Mouse (Mus musculus): ENCODE measurements around the gene Tas1r2.
A peak's percentile ranks its signal among the peaks of the same experiment; 100 is the strongest.

Tas1r2 gene

DNA sequence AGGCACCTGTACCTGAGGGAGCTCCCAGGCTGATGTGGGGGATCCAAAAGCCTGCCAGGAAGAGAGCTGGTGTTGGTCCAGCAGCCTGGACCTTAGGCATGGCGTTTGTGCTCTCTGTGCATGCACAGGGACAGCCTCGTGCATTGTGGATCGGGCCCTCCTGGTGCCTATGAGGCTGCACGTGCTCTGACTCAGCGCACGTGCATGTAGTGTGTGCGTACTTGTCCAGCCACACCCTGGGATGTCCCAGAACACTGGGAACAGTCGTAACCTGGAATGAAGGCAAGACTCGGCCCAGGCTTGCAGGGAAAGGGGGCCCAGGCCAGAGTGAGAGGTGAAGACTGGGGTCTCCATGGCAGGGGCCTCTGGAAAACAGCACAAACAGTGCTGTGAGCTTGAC, 15.5 kb upstream of the Tas1r2 start:
- DNase-seq (ENCODE audit: low read depth in 2 of 2, low spot score in 2 of 2) = no peak

DNA sequence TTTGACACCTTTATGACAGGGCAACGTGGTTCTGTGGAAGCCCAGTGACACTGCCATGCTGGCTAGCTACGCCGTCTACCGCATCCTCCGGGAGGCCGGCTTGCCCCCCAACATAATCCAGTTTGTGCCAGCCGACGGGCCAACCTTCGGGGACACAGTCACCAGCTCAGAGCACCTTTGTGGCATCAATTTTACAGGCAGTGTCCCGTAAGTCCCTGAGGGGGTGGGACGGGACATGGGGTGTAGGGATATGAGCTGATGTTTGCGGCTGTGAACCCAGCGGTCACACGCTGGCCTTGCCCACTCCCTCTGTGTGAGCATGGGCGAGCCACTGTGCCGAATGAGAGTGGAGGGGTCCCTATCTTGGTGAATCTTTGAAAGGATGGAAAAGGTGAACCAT, 15.0 kb upstream of the Tas1r2 start:
- DNase-seq (ENCODE audit: low read depth in 2 of 2, low spot score in 2 of 2) = no peak

DNA sequence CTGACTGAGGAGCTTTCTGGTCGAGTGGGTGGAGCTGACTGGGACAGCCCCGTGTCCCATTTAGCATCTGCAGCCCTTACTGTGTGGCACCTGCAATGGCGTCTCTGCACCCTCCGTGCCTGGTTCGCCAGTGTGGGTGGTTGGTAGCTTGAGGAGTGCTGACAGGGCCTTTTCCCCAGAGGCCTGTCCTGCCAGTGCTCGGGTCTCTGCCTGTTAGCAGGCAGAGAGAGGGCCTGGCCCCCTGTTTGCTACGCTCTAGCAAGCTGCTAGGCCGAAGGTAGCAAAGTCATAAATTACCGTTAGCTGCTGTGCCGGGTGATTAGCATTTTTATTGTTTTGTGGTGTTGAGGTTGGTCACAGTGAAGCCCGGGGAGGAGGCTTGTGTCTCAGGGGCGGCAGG, 13.5 kb upstream of the Tas1r2 start:
- DNase-seq (ENCODE audit: low read depth in 2 of 2, low spot score in 2 of 2) = no peak

DNA sequence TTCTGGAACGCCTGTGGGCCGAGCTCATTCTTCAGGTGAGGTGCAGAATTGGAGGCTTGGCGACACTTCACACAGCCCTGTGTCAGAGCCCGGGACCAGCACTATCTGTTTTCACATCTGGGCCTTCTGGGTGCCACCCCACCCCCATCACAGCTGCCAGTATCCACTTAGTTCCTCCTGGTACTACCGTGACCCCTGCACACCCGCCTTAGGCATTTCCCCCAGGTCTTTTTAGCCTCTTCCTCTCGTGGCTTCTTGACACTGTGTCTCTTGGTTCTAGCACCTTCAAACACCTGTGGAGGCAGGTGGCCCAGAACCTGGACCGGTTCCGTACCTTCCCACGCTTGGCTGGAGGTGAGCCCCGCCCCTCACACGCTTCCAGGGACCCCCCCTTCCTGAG, 13.0 kb upstream of the Tas1r2 start:
- no peak for DNase-seq (ENCODE audit: low read depth in 2 of 2, low spot score in 2 of 2)

DNA sequence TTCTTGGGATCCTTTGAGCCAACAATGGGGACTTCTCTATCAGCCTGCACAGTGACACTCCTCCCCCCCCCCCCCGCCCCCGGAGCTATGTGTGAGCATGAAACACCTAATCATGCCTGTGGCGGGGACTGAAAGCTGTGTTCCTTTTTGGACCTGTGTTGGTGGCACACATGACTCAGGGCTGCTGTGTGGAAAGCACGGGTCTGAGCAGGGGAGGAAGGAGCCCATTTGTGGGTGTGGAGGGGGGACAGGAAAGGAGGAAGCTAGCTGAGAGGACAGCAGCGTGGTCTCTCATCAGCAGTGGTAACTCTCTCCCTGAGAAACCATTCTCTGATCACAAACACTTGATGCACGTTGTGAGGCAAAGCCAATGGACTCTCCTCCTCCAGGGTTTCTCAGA, 12.6 kb upstream of the Tas1r2 start:
- DNase-seq (ENCODE audit: low read depth in 2 of 2, low spot score in 2 of 2) = no peak

DNA sequence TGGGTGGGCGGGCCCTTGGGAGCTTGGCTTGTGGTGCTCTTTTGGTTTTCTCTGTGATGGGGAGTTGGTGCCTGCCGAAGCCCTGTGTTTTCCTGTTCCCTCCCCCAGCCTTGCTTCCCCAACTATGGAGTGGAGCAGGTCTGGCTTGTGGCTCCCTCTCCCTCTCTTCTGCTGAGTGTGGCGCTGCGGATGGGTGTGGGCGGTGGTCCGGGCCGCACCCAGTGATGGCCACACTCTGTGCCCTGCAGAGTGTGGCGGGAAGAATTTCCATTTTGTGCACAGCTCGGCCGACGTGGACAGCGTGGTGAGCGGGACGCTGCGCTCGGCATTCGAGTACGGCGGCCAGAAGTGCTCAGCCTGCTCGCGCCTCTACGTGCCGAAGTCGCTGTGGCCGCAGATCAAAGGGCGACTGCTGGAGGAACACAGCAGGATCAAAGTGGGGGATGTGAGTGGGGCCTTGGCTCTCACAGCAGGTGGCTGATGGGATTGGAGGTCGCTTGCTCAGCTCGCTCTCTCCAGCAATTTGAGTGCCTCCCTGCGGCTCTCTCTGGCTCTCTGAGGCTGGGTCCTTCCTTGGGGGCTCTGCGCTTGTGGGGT, 11.4 kb upstream of the Tas1r2 start:
- DNase-seq (ENCODE audit: low read depth in 2 of 2, low spot score in 2 of 2) = no peak

- peak; percentile 51 to 62 for DNase-seq (ENCODE audit: low read depth in 2 of 2, low spot score in 2 of 2)
These were observed 9.4 kb upstream of the Tas1r2 start for GRCm38 (mm10) chr4:139643972-139644371.

DNA sequence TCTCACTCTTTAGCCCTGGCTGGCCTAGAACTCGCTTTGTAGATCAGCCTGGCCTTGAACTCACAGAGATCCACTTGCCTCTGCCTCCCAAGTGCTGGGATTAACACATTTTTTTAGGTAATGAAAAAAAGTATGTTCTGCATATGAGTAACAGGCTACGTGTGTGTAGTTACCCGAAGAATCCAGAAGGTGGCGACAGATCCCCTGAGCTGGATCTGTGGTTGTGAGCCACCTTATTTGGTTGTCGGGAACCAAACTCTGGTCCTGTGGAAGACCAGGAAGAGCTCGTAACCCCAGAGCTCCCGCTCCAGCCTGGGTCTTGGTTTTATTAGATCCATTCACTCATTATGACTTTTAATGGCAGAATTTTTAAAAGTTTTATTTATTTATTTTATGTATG, 6.4 kb upstream of the Tas1r2 start:
- DNase-seq (ENCODE audit: low read depth in 2 of 2, low spot score in 2 of 2) = no peak

DNA sequence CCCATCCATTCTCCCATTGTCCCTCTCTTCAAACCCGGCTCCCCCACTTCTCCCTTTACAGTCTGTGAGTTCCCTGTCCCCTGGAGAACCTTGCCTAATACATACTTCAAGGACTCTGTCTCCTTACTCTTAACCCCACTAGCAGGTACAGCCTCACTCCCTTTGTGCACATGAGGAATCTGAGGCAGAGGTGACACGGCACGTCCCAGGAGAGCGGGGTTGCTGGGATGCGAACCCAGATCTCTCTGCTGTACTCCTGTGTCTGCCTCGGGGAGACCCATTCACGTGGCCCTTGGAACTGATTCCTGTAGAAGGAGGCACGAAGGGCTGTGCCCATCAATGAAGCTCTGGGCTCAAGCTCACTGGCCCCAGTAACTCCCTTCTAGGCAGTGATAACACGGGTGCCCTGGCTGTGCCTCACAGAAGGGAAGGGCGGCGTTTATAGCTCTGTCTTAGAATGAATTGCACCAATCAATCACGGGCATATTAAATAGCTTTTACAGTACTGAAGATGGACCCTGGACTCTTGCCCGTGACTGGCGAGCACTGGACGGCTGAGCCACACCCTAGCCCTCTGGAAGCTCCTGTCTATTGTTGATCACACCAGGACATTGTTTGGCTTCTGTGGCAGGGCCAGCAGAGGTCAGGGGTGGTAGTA, 3.1 kb upstream of the Tas1r2 start:
- no peak for DNase-seq (ENCODE audit: low read depth in 2 of 2, low spot score in 2 of 2)

GRCm38 (mm10) chr4:139650907-139651306, 2.4 kb upstream of the Tas1r2 start:
- no peak for DNase-seq (ENCODE audit: low read depth in 2 of 2, low spot score in 2 of 2)

- DNase-seq (ENCODE audit: low read depth in 2 of 2, low spot score in 2 of 2) = no peak
These were observed 8.6 kb downstream of the Tas1r2 start for GRCm38 (mm10) chr4:139661897-139662296.

DNA sequence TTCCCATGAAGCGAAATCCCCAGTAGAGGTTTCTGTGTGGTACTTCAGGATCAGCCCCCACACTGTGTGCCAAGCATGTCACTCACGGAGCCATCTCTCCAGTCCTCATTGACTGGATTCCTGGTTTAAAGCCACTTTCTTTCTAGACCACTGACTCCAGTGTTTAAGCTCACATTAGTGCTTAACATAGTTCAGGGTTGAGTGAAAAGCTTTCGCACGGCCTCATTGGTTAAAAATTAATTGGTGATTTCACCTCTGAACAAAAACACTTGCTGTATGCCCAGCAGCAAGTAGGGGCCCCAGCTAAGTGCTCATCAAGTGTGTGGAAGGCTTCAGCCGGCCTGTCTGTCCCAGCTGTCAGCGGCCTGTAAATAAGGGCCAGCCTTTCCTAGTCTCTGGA, 14.3 kb downstream of the Tas1r2 start:
- no peak for DNase-seq (ENCODE audit: low read depth in 2 of 2, low spot score in 2 of 2)

DNA sequence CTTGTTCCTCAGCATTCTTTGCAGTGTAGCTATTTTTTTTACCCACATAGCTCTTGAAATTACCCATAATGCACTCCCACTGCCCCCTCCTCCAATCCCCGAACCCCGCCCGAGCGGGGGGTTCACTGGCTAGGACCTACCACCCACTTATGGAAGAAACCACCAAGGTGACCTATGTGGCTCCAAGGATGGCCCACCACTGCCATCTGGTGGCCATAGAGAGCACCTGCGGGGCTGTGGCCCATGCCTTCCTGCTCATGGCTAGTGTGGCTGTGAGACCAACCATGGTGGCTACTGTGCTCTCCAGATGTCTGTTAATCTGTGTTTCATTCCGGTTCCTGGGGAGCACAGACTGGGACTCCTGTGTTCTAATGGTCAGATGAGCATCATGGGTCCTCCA, 16.5 kb downstream of the Tas1r2 start:
- DNase-seq (ENCODE audit: low read depth in 2 of 2, low spot score in 2 of 2) = peak; percentile 23 to 38

GRCm38 (mm10) chr4:139675696-139676095, 22.4 kb downstream of the Tas1r2 start:
- no peak for DNase-seq (ENCODE audit: low read depth in 2 of 2, low spot score in 2 of 2)

DNA sequence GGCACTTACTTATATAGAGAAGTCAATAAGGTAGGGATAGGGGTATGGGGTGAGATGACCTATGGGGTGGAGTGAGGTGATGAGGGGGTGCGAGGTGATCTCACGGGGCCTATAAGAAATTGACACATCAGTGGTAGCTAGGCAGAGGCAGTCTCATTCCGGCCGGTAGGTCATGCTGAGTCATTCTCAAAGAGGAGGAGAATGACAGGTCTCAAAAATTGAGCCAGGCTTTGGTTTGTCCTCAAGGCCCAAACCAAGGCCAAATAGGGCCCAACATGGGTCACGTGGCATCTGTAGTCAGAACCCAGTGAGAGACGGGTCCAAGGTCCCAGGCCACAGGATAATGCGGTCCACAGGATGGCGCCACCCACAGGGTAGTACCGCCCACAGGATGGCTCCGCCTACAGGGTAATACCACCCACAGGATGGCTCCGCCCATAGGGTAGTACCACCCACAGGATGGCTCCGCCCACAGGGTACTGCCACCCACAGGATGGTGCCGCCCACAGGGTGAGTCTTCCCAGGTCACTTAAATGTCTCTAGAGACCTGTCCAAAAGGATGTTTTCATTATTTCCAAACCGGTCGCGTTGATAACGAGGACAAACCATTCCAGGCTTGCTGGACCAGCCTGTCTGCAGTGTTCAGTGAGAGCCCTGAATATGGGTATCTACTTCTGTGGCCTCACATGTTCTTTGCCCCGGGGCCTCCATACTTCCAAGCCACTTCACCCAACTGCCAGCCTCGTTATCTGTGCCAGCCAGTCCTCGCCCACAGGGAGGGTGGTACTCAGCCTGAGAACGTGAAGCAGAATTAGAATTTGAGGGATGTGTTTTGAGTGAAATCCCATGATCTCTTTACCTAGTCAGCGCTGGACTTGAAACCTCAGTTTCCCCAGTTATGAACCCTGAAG, 30.6 kb downstream of the Tas1r2 start:
- no peak for DNase-seq (ENCODE audit: low read depth in 2 of 2, low spot score in 2 of 2)

GRCm38 (mm10) chr4:139684639-139685017, 31.3 kb downstream of the Tas1r2 start:
- DNase-seq (ENCODE audit: low read depth in 2 of 2, low spot score in 2 of 2) = peak; percentile 9 to 15

DNA sequence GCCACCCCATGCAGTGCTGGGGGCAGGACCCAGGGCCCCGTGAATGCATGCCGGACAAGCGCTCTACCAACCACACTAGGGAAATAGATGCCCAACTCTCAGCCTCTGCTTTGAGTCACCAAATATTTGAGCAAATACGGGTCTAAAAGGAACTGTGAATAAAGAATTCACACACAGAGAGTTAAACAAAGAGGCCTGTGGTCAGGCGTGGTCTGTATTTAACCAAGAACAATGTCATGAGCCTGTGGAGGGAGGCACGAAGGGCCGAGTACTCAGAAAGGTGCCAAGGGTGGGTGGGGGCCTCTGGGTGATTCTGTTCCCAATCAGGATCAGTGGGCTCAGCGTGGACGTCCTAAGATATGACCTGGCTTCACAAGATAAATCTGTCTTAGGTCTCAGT, 34.7 kb downstream of the Tas1r2 start:
- no peak for DNase-seq (ENCODE audit: low read depth in 2 of 2, low spot score in 2 of 2)

GRCm38 (mm10) chr4:139689627-139690269, 36.4 kb downstream of the Tas1r2 start:
- DNase-seq (ENCODE audit: low read depth in 2 of 2, low spot score in 2 of 2) = no peak

DNA sequence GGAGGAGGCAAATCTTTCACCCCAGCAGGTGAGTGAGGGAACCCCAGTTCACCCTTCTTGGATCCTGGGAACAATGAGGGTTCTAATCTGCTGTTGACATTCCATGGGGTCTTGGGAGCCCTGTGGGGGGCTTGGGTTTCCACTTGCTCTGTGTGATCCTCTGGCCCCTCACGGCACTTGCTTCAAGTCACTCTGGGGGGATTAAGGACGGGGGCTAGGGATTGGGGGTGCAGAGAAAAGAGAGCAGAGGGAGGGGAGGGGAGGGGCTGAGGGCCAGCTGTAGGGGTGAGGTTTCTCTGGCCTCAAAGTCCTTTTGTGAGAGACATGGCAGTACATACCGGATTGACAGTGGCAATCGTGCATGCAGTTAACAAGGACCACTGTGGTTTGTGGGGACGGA, 40.0 kb downstream of the Tas1r2 start:
- DNase-seq (ENCODE audit: low read depth in 2 of 2, low spot score in 2 of 2) = no peak

GRCm38 (mm10) chr4:139697755-139698154, 44.4 kb downstream of the Tas1r2 start:
- DNase-seq (ENCODE audit: low read depth in 2 of 2, low spot score in 2 of 2) = no peak

DNA sequence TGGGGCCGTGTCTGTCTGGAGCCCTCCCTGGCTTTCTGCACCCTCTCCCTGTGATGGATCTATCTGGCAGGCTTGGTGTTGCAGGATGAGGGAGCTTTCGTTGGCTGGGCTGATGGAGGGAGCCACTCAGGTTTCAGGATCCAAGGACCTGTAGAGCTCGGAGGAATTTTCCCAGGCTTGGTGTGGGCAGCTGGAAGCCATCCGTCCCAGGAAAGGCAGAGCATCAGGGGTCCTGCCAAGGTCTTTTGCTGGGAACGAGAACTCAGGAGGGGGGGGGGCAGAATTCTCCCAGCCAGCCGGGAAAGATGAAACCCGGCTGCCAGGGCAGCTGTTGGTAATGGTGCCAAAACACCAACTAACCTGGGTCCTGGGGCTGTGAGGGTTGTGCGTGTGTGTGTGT, 45.3 kb downstream of the Tas1r2 start:
- DNase-seq (ENCODE audit: low read depth in 2 of 2, low spot score in 2 of 2) = no peak

DNA sequence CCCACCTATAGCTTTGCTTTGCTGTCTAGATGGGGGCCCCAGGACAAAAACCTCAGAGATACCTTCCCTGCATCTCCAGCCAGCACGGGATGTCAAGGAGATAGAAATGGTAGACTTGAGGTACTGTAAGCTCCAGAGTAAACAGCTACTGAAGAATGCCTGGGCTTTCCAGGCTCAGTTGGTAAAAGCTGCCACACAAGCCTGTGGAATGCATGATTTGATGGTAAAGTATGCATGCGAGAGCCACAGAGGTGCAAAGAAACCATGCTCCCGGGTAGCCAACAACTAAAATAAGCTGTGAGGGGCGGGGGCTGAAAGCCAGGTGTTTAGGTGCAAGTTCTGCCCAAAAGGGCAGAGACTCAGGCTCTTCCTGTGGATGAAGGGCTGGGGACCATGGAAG, 49.6 kb downstream of the Tas1r2 start:
- DNase-seq (ENCODE audit: low read depth in 2 of 2, low spot score in 2 of 2) = no peak

All from CD8-positive naive resting alpha-beta T cell, adult 2 months (primary cell).